Mouse (Mus musculus) MN1 (cell line): ENCODE results near the gene Sars2.

Source experiments
- DNase-seq: peaks from one replicate; pipeline ENCODE4 v3.0.0-alpha.2; 2016; ENCODE audit warnings: low spot score

The Sars2 gene

GRCm38 (mm10) chr7:28727649-28728340 lies 14.0 kb upstream of the Sars2 start:
- no peak for DNase-seq

GRCm38 (mm10) chr7:28732341-28733142 lies 9.2 kb upstream of the Sars2 start:
- DNase-seq = no peak

GRCm38 (mm10) chr7:28733211-28733610 lies 8.6 kb upstream of the Sars2 start:
- DNase-seq = no peak

DNA sequence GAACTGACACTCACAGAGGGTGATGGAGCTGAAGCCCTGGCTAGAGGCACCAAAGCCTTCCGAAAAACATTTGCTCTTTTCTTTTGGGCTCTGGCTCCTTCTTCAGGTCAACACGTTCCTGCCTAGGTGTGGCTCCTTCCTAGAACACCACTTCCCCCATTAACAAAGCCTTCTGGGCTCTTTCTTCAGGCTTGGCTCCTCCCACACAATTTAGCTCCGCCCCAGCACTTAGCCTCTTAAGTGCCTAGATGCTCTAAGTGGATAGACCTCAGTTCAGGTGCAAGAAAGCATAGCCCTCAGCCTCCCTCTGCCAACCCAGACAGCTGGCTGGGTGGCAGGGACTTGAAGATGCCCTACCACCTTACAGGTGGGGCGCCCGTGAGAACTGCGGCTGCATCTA lies 6.1 kb upstream of the Sars2 start:
- DNase-seq = no peak

- no peak for DNase-seq
Observed at GRCm38 (mm10) chr7:28739829-28740228, 2.0 kb upstream of the Sars2 start.

- DNase-seq = peak; percentile 42
Observed at GRCm38 (mm10) chr7:28740949-28741348, 843 bp upstream of the Sars2 start.

DNA sequence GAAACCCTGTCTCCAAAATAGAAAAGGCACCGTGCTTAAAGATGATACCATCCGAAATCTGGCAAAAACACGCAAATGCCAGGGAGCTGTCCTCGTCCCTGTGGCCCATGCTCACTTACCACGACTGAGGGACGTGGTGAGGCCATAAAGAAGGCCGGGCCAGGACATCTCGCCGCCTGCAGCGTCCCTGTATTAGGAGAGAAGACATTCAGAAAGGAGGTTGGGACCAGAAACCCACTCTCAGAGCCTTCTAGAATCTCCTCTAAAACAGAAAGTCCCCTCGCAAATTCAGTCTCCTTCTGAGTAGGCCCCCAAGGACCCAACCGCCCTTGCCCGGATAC lies 454 bp upstream of the Sars2 start:
- DNase-seq = no peak

- no peak for DNase-seq
Observed at GRCm38 (mm10) chr7:28749935-28750334, 8.1 kb downstream of the Sars2 start.

GRCm38 (mm10) chr7:28756079-28756478 lies 14.3 kb downstream of the Sars2 start, which contains the start of gene Ccer2:
TSS of gene Ccer2 (plus strand) at chr7:28756174.
- no peak for DNase-seq

GRCm38 (mm10) chr7:28758623-28759022 lies 16.8 kb downstream of the Sars2 start:
- no peak for DNase-seq

DNA sequence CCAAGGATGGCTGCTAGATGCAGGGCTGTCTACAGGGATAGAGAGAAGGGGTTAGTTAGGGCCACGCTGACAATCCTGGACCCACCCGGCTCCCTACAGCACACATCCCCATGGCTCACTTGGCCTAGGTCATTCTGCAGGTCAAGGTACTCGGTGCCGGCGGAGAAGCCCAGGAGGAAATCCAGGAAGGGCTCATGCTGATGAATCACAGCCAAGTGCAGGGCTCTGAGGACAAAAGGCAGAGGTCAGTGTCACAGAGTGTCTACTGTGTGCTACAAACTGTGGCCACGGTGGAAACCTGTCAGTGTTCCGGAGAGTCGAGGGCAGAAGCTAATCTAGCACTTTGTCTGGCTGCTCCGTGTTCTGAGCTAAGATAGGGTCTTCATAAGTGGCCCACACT lies 20.1 kb downstream of the Sars2 start:
- DNase-seq = no peak

DNA sequence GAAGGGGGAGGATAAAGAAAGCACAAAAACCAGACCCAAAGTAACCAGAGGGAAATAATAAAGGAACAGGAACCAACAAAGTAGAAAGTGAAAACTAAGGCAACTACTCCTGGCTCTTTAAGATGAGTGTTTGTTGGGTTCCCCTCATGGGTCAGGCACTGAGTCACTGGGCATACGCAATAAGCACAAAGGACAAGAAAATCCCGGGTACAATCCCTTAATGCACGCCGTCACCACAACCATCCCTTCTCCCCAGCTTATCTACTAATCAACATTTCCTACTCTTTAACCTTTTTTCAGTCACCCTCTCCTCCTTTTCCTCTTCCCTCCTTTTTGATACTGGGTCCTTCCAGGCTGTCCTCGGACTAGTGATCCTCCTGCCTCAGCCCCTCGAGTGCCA lies 23.4 kb downstream of the Sars2 start:
- no peak for DNase-seq

DNA sequence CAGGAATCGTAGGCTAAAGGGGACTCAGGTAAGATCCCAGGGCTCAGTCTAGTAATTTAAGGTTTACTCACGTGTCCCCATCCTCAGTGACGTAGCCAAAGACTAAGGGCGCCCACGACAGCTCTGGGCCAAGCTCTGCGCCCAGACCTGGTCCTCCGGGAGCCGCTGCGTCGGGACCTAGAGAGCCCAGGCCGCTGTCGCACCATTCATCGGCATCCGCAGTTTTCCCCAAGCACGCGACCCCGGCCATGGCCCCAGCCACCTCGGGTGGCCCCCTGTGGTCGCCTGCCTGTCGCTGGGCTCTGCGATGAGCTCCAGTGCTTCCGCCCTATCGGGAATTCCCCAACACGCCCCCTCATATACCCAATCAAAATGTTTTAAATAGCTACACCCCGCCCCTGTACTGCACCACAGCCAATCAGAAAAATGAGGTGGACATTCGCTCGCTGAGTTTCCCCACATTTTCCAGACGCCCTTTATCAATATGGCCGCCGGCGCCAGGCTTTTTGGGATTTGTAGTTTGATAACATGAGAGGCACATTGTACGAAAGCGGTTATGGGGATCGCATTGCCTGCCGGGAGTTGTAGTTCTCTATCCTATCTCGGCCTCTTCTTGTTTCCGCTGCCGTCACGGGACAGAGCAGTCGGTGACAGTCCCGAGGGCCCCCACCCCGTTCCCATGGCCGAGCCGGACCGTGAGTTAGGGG lies 24.5 kb downstream of the Sars2 start, which contains the start of gene Sirt2:
TSS of gene Sirt2 (plus strand) at position 563 of the 707 bp plus-strand sequence.
- peak; percentile 97 for DNase-seq

- no peak for DNase-seq
Observed at GRCm38 (mm10) chr7:28766910-28767309, 25.1 kb downstream of the Sars2 start.

GRCm38 (mm10) chr7:28767462-28767965 lies 25.7 kb downstream of the Sars2 start, which contains the start of gene Nfkbib:
TSS of gene Nfkbib (minus strand) at chr7:28767512.
- DNase-seq = no peak

- DNase-seq = no peak
Observed at GRCm38 (mm10) chr7:28769414-28769958, 27.7 kb downstream of the Sars2 start.

- no peak for DNase-seq
Observed at GRCm38 (mm10) chr7:28770309-28770708, 28.5 kb downstream of the Sars2 start.

- no peak for DNase-seq
Observed at GRCm38 (mm10) chr7:28771867-28772266, 30.1 kb downstream of the Sars2 start.

DNA sequence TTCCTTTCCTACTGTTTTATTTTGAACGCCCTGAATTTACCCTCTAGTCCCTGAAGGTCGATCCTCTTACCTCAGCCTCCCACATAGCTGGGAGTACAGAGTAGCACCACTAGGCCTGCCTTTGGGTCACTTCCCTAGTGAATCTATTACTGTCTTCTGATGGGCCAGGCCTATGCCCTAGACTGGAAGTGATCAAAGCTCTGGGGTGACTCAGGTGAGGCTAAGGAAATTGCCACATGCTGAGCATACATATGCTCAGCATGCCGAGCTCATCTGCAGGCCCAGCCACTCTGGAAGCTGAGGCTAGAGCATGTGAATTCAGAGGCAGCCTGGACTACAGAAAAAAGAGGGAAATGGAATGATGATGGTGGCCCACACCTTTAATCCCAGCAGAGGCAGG lies 31.4 kb downstream of the Sars2 start:
- no peak for DNase-seq

DNA sequence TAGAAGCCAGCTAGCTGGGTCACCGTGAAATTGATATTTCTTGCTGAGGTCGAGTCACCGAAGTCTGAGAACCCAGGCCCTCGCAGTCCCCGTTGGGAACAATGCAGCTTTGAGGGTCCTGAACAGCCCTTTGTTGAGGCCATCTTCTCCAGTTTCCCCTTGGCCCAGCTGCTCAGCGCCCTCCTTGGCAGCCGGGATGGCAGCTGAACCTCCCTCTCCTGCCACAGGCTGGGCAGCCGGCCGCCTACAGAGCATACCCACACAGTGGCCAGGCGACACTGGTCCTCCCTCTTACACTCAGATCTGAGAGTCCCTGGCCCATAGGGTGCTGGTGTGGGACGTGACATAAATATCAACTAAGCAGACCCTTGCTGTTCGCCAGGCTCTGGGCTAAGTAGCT lies 32.4 kb downstream of the Sars2 start:
- no peak for DNase-seq

DNA sequence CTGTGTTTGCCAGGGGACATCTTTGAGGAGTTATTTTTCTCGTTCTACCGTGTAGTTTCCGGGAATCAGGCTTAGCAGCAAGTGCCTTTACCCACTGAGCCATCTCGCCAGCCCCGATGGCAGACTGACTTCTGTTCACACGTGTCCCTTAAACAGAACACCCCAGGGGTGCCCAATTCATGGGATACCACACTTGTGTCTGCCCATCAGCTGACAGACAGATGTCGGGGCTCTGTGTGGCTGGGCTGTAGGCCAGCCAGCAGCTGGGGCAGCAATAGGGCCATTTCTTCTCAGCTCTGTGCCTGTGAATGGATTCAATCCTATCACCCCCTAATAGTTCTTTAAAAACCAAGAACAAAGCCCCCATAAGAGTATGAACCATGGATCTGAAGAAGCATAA lies 33.3 kb downstream of the Sars2 start:
- no peak for DNase-seq

- DNase-seq = no peak
Observed at GRCm38 (mm10) chr7:28778825-28779224, 37.0 kb downstream of the Sars2 start.
